Comparison of ENCODE assay signal across 8 mouse cellular contexts in genomic region chr11:54973481-54974212, GRCm38 (mm10). TPM values are rescaled to one million over a fixed set of nuclear protein-coding genes. Genes with fewer than 3 reads are reported as not detected.
A peak's percentile ranks its signal among the peaks of the same experiment; 100 is the strongest.
DNase-seq lines count a peak whose midpoint lies in the region; ATAC-seq and TF ChIP-seq lines count a peak whose summit lies in the region.

No protein-coding gene starts in this region.

- no peak overlapping the region for H3K27ac ChIP-seq in embryonic facial prominence, embryonic 11.5 days (replicated peaks; ENCODE audit: low read depth, low read length)
- no peak overlapping the region; the same call in 1 of the 2 replicates for H3K27ac ChIP-seq in limb, embryonic 14.5 days (replicated peaks; ENCODE audit: low read depth, low read length)
- H3K27ac ChIP-seq in midbrain, embryonic 14.5 days (replicated peaks; ENCODE audit: low read depth, low read length), result peak overlapping the region; percentile 46; the same call in 1 of the 2 replicates

- H3K4me2 ChIP-seq in embryonic facial prominence, embryonic 11.5 days (ENCODE audit: low read depth, low read length), result no peak overlapping the region
- no peak overlapping the region for H3K4me2 ChIP-seq in limb, embryonic 14.5 days (replicated peaks; ENCODE audit: low read depth, low read length, severe bottlenecking)
- H3K4me2 ChIP-seq in midbrain, embryonic 14.5 days (ENCODE audit: low read length), result no peak overlapping the region

- H3K27me3 ChIP-seq in embryonic facial prominence, embryonic 11.5 days (ENCODE audit: control insufficient read depth, insufficient read depth, low read length), result no peaks in the 10 kb centered on the region
- no peaks in the 10 kb centered on the region for H3K27me3 ChIP-seq in limb, embryonic 14.5 days (ENCODE audit: control insufficient read depth, insufficient read depth, low read length)
- H3K27me3 ChIP-seq in midbrain, embryonic 14.5 days (ENCODE audit: control insufficient read depth, insufficient read depth, low read length), result no peaks in the 10 kb centered on the region

- H3K4me1 ChIP-seq in embryonic facial prominence, embryonic 11.5 days (ENCODE audit: control insufficient read depth, insufficient read depth, low read length), result no peaks in the 10 kb centered on the region
- H3K4me1 ChIP-seq in limb, embryonic 14.5 days (ENCODE audit: control insufficient read depth, insufficient read depth, low read length), result peaks cover 2% of the 10 kb centered on the region
- no peaks in the 10 kb centered on the region for H3K4me1 ChIP-seq in midbrain, embryonic 14.5 days (ENCODE audit: control insufficient read depth, insufficient read depth, low read length)

- no peak for ATAC-seq in embryonic facial prominence, embryonic 11.5 days (replicated peaks; ENCODE audit: insufficient number of reproducible peaks, low FRiP score, low TSS enrichment, low read depth)
- ATAC-seq in limb, embryonic 14.5 days (ENCODE audit: low FRiP score, low read depth), result peak; percentile 69
- ATAC-seq in midbrain, embryonic 14.5 days (ENCODE audit: low FRiP score, low TSS enrichment), result no peak

- WGBS in embryonic facial prominence, embryonic 11.5 days, result 73% methylated on average over 8 of the region's 8 CpGs
- 60% methylated on average over 8 of the region's 8 CpGs for WGBS in limb, embryonic 14.5 days
- 61% methylated on average over 8 of the region's 8 CpGs for WGBS in midbrain, embryonic 14.5 days

- no peak overlapping the region for H3K4me3 ChIP-seq in embryonic facial prominence, embryonic 11.5 days (ENCODE audit: low read depth, low read length)
- H3K4me3 ChIP-seq in limb, embryonic 14.5 days (replicated peaks; ENCODE audit: low read length), result no peak overlapping the region
- no peak overlapping the region for H3K4me3 ChIP-seq in midbrain, embryonic 14.5 days (replicated peaks; ENCODE audit: low read depth, low read length)

- peak; percentile 23 for DNase-seq in urinary bladder, postnatal 14 days (ENCODE audit: low spot score)
- no peak for DNase-seq in urinary bladder, postnatal 25 days (ENCODE audit: low spot score)
- peak; percentile 23 for DNase-seq in embryonic facial prominence, embryonic 11.5 days (ENCODE audit: low spot score)
- DNase-seq in heart, postnatal 36 days, result peak; percentile 35 to 48
- peak; percentile 65 for DNase-seq in limb, embryonic 14.5 days (ENCODE audit: low spot score)
- peak; percentile 46 for DNase-seq in midbrain, embryonic 14.5 days
- peak; percentile 83 to 85 for DNase-seq in thymus, postnatal 10 days (ENCODE audit: low spot score in 2 of 2)
- DNase-seq in right cerebral cortex, postnatal 25 days, result no peak

- intact Hi-C loops in heart, postnatal 36 days (cut with DNase I), result no loop called here

- no peaks in the 10 kb centered on the region for H3K36me3 ChIP-seq in embryonic facial prominence, embryonic 11.5 days (replicated peaks; ENCODE audit: control insufficient read depth, insufficient read depth, low read depth, low read length)
- peaks cover 10% of the 10 kb centered on the region for H3K36me3 ChIP-seq in limb, embryonic 14.5 days (ENCODE audit: control insufficient read depth, insufficient read depth, low read length)
- no peaks in the 10 kb centered on the region for H3K36me3 ChIP-seq in midbrain, embryonic 14.5 days (ENCODE audit: control insufficient read depth, insufficient read depth, low read length)

- H3K9ac ChIP-seq in embryonic facial prominence, embryonic 11.5 days (replicated peaks; ENCODE audit: low read length), result no peak overlapping the region
- H3K9ac ChIP-seq in limb, embryonic 14.5 days (ENCODE audit: low read depth, low read length, severe bottlenecking), result no peak overlapping the region
- H3K9ac ChIP-seq in midbrain, embryonic 14.5 days (replicated peaks; ENCODE audit: low read length), result no peak overlapping the region

- no peaks in the 10 kb centered on the region for H3K9me3 ChIP-seq in embryonic facial prominence, embryonic 11.5 days (replicated peaks; ENCODE audit: control insufficient read depth, low read length)
- no peaks in the 10 kb centered on the region for H3K9me3 ChIP-seq in limb, embryonic 14.5 days (ENCODE audit: control insufficient read depth, low read length)
- no peaks in the 10 kb centered on the region for H3K9me3 ChIP-seq in midbrain, embryonic 14.5 days (ENCODE audit: control insufficient read depth, low read length)

- TF ChIP-seq POLR2A in limb, embryonic 14.5 days (IDR thresholded peaks at IDR 0.05; ENCODE audit: borderline replicate concordance, extremely low read depth, insufficient read depth, insufficient read length), result no peak

RNA-seq across cellular contexts. Expression of gene Tnip1, which starts 10.9 kb away (rescaled TPM):
- 9.1 and 11.6 TPM in 2 replicates for polyA plus RNA-seq in embryonic facial prominence, embryonic 11.5 days (2014; fragmentation: Nextera tagmentation; extraction: Ambion mirVana)
- 10 to 100 TPM; 29.2 to 29.4 TPM for total RNA-seq in heart, postnatal 36 days (2021)
- polyA plus RNA-seq in limb, embryonic 14.5 days (2012; rRNA removed), result 21.6 and 24.8 TPM in 2 replicates
- polyA plus RNA-seq in limb, embryonic 14.5 days (2014; fragmentation: Nextera tagmentation; extraction: Ambion mirVana), result 20.0 and 20.6 TPM in 2 replicates
- polyA plus RNA-seq in midbrain, embryonic 14.5 days (2014; fragmentation: Nextera tagmentation; extraction: Ambion mirVana), result 15.1 and 15.5 TPM in 2 replicates

RNA-seq across cellular contexts. Expression of gene Anxa6, which starts 59.6 kb away (rescaled TPM):
- polyA plus RNA-seq in embryonic facial prominence, embryonic 11.5 days (2014; fragmentation: Nextera tagmentation; extraction: Ambion mirVana), result 112 and 116 TPM in 2 replicates
- 100 to 1,000 TPM; 234 to 241 TPM for total RNA-seq in heart, postnatal 36 days (2021)
- 272 and 281 TPM in 2 replicates for polyA plus RNA-seq in limb, embryonic 14.5 days (2012; rRNA removed)
- 390 and 395 TPM in 2 replicates for polyA plus RNA-seq in limb, embryonic 14.5 days (2014; fragmentation: Nextera tagmentation; extraction: Ambion mirVana)
- 14.3 and 38.3 TPM in 2 replicates for polyA plus RNA-seq in midbrain, embryonic 14.5 days (2014; fragmentation: Nextera tagmentation; extraction: Ambion mirVana)

Comparison
In these comparisons a context has a peak if more than half of its experiments do, and no peak if none do; other contexts are left out.
1. DNase-seq: peak in urinary bladder, postnatal 14 days (single experiment), embryonic facial prominence, embryonic 11.5 days (single experiment), heart, postnatal 36 days (2 of 2), limb, embryonic 14.5 days (single experiment), midbrain, embryonic 14.5 days (single experiment) and thymus, postnatal 10 days (2 of 2); none in urinary bladder, postnatal 25 days (single experiment) and right cerebral cortex, postnatal 25 days (single experiment).